Mouse (Mus musculus) lung, embryonic 16.5 days (tissue): ENCODE measurements around the gene Lin37. TPM values are rescaled to one million over a fixed set of nuclear protein-coding genes. Genes with fewer than 3 reads are reported as not detected.

Experiments used
- microRNA-seq: library from miRNA; unstranded; fragments of <30 nt; microRNA quantifications from one replicate; pipeline ENCODE4, GENCODE M21; 2016
- polyA plus RNA-seq: library from polyadenylated mRNA; unstranded; fragments of >200 nt; fragmentation: Nextera tagmentation; extraction: Ambion mirVana; gene quantifications from 2 replicates; pipeline ENCODE4 v1.2.1, GENCODE M21; 2015

Gene Lin37
- polyA plus RNA-seq, 1 experiment from 2014 or later = 46.1 TPM

Small RNA genes lying within 50 kb of the gene (microRNA-seq; reads per million reads assigned to microRNA genes)
- gene Gm38670 (1.8 reads per million), gene Mir3569 (not detected)

Other genes with a start within 250 kb of the Lin37 start
- 32.5 and 33.6 TPM in 2 replicates for gene Syne4, start 245.0 kb downstream of the Lin37 start, polyA plus RNA-seq
- gene E130208F15Rik, start 238.1 kb downstream of the Lin37 start, polyA plus RNA-seq = 0.38 TPM in 1 of 2 replicates, not detected in the other
- 14.5 and 15.8 TPM in 2 replicates for gene Sdhaf1, start 235.9 kb downstream of the Lin37 start, polyA plus RNA-seq
- gene Lrfn3, start 197.1 kb downstream of the Lin37 start, polyA plus RNA-seq = 3.5 and 3.9 TPM in 2 replicates
- 53.5 and 63.9 TPM in 2 replicates for gene Tyrobp, start 146.1 kb downstream of the Lin37 start, polyA plus RNA-seq
- gene Hcst, start 140.0 kb downstream of the Lin37 start, polyA plus RNA-seq = 2.0 and 2.6 TPM in 2 replicates
- gene Nfkbid, start 138.1 kb downstream of the Lin37 start, polyA plus RNA-seq = 1.9 and 2.0 TPM in 2 replicates
- gene Aplp1, start 114.3 kb downstream of the Lin37 start, polyA plus RNA-seq = 20.4 and 22.3 TPM in 2 replicates
- not detected in 2 replicates for gene Kirrel2, start 102.1 kb downstream of the Lin37 start, polyA plus RNA-seq
- gene Nphs1, start 101.5 kb downstream of the Lin37 start, polyA plus RNA-seq = not detected in 2 replicates
- 0.41 and 2.4 TPM in 2 replicates for gene Prodh2, start 66.2 kb downstream of the Lin37 start, polyA plus RNA-seq
- 7.6 and 7.8 TPM in 2 replicates for gene Arhgap33, start 24.8 kb downstream of the Lin37 start, polyA plus RNA-seq
- 32.0 and 34.0 TPM in 2 replicates for gene Hspb6, start 7.7 kb downstream of the Lin37 start, polyA plus RNA-seq
- 12.9 and 14.9 TPM in 2 replicates for gene Proser3, start 7.5 kb downstream of the Lin37 start, polyA plus RNA-seq
- 95.5 and 96.3 TPM in 2 replicates for gene U2af1l4, start 3.5 kb upstream of the Lin37 start, polyA plus RNA-seq
- 14.3 and 18.2 TPM in 2 replicates for gene Gm49396, start 3.5 kb upstream of the Lin37 start, polyA plus RNA-seq
- 144 and 146 TPM in 2 replicates for gene Psenen, start 3.8 kb upstream of the Lin37 start, polyA plus RNA-seq
- gene Igflr1, start 5.6 kb upstream of the Lin37 start, polyA plus RNA-seq = 4.2 and 6.4 TPM in 2 replicates
- 8.7 and 10.0 TPM in 2 replicates for gene Kmt2b, start 28.9 kb upstream of the Lin37 start, polyA plus RNA-seq
- gene Zbtb32, start 39.1 kb upstream of the Lin37 start, polyA plus RNA-seq = 4.5 and 4.6 TPM in 2 replicates
- 1.8 and 1.9 TPM in 2 replicates for gene Upk1a, start 53.0 kb upstream of the Lin37 start, polyA plus RNA-seq
- 902 and 945 TPM in 2 replicates for gene Cox6b1, start 66.3 kb upstream of the Lin37 start, polyA plus RNA-seq
- gene Etv2, start 76.0 kb upstream of the Lin37 start, polyA plus RNA-seq = not detected in 2 replicates
- gene Rbm42, start 90.5 kb upstream of the Lin37 start, polyA plus RNA-seq = 106 and 110 TPM in 2 replicates
- 49.6 and 58.2 TPM in 2 replicates for gene Haus5, start 105.2 kb upstream of the Lin37 start, polyA plus RNA-seq
- not detected in 2 replicates for gene Pmis2, start 111.8 kb upstream of the Lin37 start, polyA plus RNA-seq
- gene 2200002J24Rik, start 139.1 kb upstream of the Lin37 start, polyA plus RNA-seq = 0.75 and 1.4 TPM in 2 replicates
- gene Atp4a, start 152.4 kb upstream of the Lin37 start, polyA plus RNA-seq = 0.10 and 0.26 TPM in 2 replicates
- 148 and 160 TPM in 2 replicates for gene Tmem147, start 169.7 kb upstream of the Lin37 start, polyA plus RNA-seq
- 0.45 and 0.58 TPM in 2 replicates for gene Gapdhs, start 183.8 kb upstream of the Lin37 start, polyA plus RNA-seq
- gene Sbsn, start 191.6 kb upstream of the Lin37 start, polyA plus RNA-seq = 1.5 and 2.6 TPM in 2 replicates
- 12.6 and 21.0 TPM in 2 replicates for gene Dmkn, start 203.9 kb upstream of the Lin37 start, polyA plus RNA-seq
- 3.7 and 18.1 TPM in 2 replicates for gene Krtdap, start 228.1 kb upstream of the Lin37 start, polyA plus RNA-seq